Comparison of ENCODE assay signal across 7 mouse cellular contexts in genomic region chr6:73248237-73249048, GRCm38 (mm10). TPM values are rescaled to one million over a fixed set of nuclear protein-coding genes. Genes with fewer than 3 reads are reported as not detected.
A peak's percentile ranks its signal among the peaks of the same experiment; 100 is the strongest.
DNase-seq lines count a peak whose midpoint lies in the region; ATAC-seq lines count a peak whose summit lies in the region.

Suclg1 (plus strand) TSS chr6:73248382.

- peak; percentile 94 for ATAC-seq in intestine, embryonic 15.5 days

- H3K4me1 ChIP-seq in intestine, embryonic 15.5 days (replicated peaks): peaks cover 4% of the 10 kb centered on the region; the same call in 1 of the 2 replicates
- H3K4me1 ChIP-seq in midbrain, embryonic 10.5 days: peaks cover 16% of the 10 kb centered on the region

- peak within 1 kb of the TSS; percentile 81 for H3K27ac ChIP-seq in intestine, embryonic 15.5 days
- peak within 1 kb of the TSS; percentile 95 for H3K27ac ChIP-seq in midbrain, embryonic 10.5 days (replicated peaks)

- no peaks in the 10 kb centered on the region for H3K9me3 ChIP-seq in intestine, embryonic 15.5 days
- H3K9me3 ChIP-seq in midbrain, embryonic 10.5 days (replicated peaks): no peaks in the 10 kb centered on the region

- H3K27me3 ChIP-seq in intestine, embryonic 15.5 days (replicated peaks): no peaks in the 10 kb centered on the region
- H3K27me3 ChIP-seq in midbrain, embryonic 10.5 days (ENCODE audit: low read depth, poor library complexity, severe bottlenecking): no peaks in the 10 kb centered on the region

- peak within 1 kb of the TSS; percentile 93 for H3K9ac ChIP-seq in intestine, embryonic 15.5 days

- H3K4me2 ChIP-seq in intestine, embryonic 15.5 days (replicated peaks): peak within 1 kb of the TSS; percentile 67

- H3K4me3 ChIP-seq in intestine, embryonic 15.5 days (replicated peaks): peak within 1 kb of the TSS; percentile 92
- H3K4me3 ChIP-seq in midbrain, embryonic 10.5 days: peak within 1 kb of the TSS; percentile 94

- peak; percentile 78 to 85 for DNase-seq in adrenal gland, adult 18-20 months (ENCODE audit: low spot score in 2 of 2)
- DNase-seq in embryo, embryonic 11 days: peak; percentile 93
- DNase-seq in gastrocnemius, postnatal 36 days: peak; percentile 84 to 85
- peak; percentile 93 to 95 for DNase-seq in left cerebral cortex, postnatal 25 days (ENCODE audit: low spot score in 2 of 2)
- peak; percentile 88 for DNase-seq in midbrain, embryonic 10.5 days (ENCODE audit: low spot score)
- DNase-seq in right cerebral cortex, postnatal 4 days: peak; percentile 82

- intact Hi-C loops in gastrocnemius, postnatal 36 days (cut with DNase I): no loop called here
- intact Hi-C loops in left cerebral cortex, postnatal 25 days (cut with DNase I): no loop called here

- WGBS in intestine, embryonic 15.5 days: under 1% methylated on average over 58 of the region's 58 CpGs
- WGBS in midbrain, embryonic 10.5 days: under 1% methylated on average over 58 of the region's 58 CpGs

- H3K36me3 ChIP-seq in intestine, embryonic 15.5 days: no peaks in the 10 kb centered on the region
- no peaks in the 10 kb centered on the region for H3K36me3 ChIP-seq in midbrain, embryonic 10.5 days

RNA-seq across cellular contexts. Expression of gene Suclg1, which starts in this region (rescaled TPM):
- total RNA-seq in adrenal gland, adult 18-20 months (2021): 100 to 1,000 TPM; 332 to 566 TPM
- total RNA-seq in gastrocnemius, postnatal 36 days (2021): 100 to 1,000 TPM; 325 to 363 TPM
- polyA plus RNA-seq in intestine, embryonic 15.5 days (2015; fragmentation: Nextera tagmentation; extraction: Ambion mirVana): 290 and 308 TPM in 2 replicates
- 100 to 1,000 TPM; 123 to 129 TPM for total RNA-seq in left cerebral cortex, postnatal 25 days (2021)
- polyA plus RNA-seq in midbrain, embryonic 10.5 days (2016; fragmentation: Nextera tagmentation; extraction: Ambion mirVana): 170 and 176 TPM in 2 replicates

Comparison
In these comparisons a context has a peak if more than half of its experiments do, and no peak if none do; other contexts are left out.
1. Peak in every context shown above with its lines: DNase-seq, ATAC-seq, H3K4me3 ChIP-seq and H3K27ac ChIP-seq.